Mouse (Mus musculus) thymus, adult 18-20 months (tissue): ENCODE data around the gene Lrmda.

ENCODE experiments used
- DNase-seq, 2 experiments: peaks; one replicate each; pipeline ENCODE4 v3.0.0; 2022; ENCODE audit warnings: mixed read lengths in 2 of 2

The Lrmda gene

DNA sequence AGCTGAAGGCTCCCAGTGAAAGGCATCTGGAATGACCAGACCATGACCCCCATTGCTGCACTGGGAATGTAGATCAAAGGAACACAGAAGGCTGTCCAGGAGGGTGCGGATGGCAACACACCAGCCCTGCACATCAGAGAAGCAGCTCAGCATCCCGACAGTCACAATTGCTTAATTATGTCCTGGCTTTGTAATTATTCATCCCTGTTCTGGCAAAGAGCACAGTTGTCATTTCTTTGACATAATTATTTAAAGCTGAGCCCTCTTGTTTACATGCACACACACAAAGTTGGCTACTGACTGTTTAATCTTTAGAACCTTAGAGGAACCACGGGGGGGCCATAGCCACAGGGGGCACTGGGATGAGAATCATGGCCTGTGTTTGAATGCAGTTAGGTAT is 580.7 kb downstream of the Lrmda start:
- DNase-seq: no peak

- DNase-seq: no peak
These were observed 582.8 kb downstream of the Lrmda start for GRCm38 (mm10) chr14:22602308-22602707.

- DNase-seq: no peak
These were observed 589.1 kb downstream of the Lrmda start for GRCm38 (mm10) chr14:22608599-22608998.

- no peak for DNase-seq
These were observed 590.0 kb downstream of the Lrmda start for GRCm38 (mm10) chr14:22609261-22610245.

GRCm38 (mm10) chr14:22611011-22611410 is 591.5 kb downstream of the Lrmda start:
- DNase-seq: no peak

- no peak for DNase-seq
These were observed 600.7 kb downstream of the Lrmda start for GRCm38 (mm10) chr14:22620191-22620590.

DNA sequence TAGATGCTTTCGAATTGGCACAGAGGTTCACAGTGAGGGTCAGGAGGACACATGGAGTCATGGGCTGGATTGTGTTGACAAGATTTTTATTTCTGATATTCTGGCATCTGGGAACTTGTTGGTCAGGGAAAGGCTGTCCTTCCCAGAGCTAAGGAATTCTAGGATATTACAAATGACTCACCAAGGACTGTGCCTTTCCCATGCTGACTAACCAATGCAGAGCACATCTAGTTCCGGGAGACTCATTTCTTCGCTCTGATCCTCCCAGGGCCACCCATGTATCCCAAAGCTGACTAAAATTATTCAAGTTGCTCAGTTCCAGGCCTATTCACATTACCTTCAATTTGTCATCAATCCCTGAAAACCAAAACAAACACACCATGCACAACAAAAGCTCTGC is 602.4 kb downstream of the Lrmda start:
- no peak for DNase-seq

DNA sequence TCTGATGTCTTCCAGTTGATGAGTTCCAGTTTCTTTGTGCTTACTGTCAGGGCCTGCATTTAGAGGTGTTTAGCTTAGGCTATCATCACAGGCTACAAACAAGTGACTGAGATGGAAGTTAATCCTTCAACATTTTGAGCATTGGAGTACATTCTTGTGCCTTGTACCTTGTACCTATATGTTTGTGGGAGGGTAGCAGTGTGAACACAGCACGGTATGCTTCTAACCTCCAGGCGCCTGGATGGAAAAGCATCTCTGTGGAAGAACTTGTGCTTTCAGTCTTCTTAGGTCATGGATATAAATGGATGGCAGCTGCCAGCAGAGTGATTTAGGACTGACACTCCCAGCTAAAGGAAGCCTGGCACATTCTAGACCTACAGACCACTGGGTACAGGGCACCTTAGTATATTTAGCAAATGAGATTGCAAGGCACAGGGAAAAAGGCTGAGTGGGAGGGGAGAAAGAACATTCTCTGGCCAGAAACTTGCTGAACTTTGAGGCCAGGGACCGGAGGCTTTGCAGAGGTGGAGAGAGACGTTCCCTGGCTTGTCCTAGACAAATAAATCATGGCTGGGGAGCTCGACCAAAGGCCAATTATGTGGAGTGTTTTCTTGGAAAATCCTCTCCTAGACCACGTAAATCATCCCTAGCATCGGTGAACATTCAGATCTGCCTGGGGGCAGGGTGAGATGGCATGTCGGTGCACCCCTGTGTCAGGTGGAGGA is 607.8 kb downstream of the Lrmda start:
- no peak for DNase-seq

DNA sequence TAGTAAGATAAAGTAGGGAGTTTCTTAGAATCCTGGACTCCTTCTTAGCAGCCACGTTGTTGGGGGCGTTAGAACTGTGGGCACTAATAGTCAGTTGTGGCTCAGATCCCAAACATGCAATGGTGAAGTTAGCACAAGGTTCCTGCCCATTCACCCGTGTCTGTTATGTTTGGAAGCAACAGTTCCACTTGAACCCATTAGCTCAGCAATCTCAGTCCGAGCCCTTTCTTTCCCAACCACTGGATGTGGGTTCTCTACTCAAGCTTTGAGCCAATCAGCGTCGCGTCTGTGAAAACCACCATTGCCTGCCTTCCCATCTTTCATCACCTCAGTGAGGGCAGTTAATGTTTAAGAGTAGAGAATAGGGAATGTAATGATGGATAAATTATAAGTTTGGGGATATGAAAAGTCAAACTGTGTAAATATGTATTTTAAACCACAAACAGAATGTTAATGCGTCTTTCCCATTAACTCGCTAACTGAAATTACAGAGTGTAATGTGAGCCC is 610.9 kb downstream of the Lrmda start:
- no peak for DNase-seq

DNA sequence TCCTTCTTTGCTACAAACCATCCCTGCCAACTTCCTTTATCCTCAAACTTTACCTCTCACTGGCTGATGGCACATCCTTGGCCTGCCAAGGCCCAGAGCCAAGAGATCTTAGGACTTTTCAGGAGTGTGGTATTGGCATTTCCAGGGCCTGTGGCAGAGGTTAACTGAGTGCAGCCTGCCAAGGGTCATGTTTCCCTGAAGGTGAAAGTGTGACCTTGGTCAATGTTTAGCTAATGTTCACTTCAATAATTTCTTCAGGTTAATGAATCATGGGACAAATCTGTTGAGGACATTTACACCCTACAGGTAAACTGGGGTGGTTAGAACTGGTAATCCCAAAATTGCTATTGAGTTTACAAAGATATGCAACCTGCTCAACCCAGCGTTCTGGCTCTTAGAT is 614.1 kb downstream of the Lrmda start:
- no peak for DNase-seq

GRCm38 (mm10) chr14:22643494-22643893 is 624.0 kb downstream of the Lrmda start:
- DNase-seq: no peak

GRCm38 (mm10) chr14:22647879-22648611 is 628.5 kb downstream of the Lrmda start:
- DNase-seq: no peak

DNA sequence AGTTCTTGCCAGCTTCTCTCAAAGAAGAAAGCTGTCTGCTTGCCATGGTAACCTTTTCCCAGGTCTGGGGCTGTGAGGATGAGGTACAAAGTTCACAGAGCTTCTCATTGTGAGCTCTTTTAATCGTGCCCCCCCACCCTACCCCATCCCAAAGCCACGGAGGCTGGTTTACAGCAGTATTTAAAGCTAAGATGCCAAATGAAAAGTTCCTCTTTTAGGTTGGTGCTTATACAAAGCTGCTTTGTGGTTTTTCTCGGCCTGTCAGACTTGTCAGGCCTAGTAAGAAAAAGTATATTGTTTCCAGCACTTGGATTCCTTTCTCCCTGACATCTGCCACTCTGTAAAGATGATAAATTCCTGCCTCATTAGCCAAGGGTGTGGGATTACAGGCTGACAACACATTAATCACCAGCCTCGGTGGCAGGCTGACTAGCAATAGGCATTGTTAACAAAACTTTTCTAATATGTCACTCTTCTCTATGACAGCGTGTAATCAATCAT is 629.9 kb downstream of the Lrmda start:
- DNase-seq: no peak

DNA sequence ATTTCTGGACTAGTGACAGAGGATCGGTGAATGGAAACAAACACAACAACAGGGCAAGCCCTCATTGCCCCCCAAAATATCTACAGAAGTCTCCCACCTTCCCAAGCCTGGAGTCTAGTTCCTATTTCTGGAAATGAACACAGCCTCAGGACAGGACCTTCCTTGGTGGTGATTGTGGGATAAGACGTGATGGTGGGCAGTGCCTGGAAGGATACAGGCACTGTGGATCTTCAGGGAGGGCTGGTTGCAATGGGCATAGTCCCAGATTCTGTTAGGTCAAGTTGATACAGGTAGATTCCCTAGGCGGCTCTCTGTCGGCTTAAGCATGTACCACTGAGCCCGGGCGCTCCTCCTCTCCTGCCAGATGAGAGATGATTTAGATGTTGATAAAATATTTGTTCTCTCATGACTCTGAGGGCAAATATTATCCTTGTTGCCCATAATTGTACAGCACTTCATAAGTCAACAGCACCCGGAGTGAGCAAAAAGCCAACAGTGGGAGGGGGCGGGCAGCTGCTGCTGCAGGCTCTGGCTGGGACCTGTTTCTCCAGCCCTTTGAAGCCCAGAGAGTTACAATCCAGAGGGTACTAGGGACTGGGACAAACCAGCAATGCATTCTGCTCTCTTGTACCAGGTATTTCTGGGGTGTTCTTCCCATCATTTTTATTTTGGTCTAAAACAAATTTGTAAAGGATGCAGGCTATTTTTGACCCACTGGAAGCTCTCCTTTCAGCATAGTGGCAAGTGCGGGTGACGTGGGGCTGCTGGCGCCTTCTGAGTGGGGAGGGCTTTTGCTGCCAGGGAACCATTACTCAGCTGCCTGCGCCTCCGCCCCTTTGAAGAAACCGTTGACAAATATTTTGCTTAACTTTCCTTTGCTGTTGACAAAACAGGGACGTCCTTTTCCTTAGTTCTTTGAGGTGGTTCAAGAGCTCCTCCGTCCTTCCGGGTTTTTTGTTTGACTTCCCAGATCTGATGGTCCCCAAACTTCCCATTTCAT is 630.8 kb downstream of the Lrmda start:
- DNase-seq: no peak

DNA sequence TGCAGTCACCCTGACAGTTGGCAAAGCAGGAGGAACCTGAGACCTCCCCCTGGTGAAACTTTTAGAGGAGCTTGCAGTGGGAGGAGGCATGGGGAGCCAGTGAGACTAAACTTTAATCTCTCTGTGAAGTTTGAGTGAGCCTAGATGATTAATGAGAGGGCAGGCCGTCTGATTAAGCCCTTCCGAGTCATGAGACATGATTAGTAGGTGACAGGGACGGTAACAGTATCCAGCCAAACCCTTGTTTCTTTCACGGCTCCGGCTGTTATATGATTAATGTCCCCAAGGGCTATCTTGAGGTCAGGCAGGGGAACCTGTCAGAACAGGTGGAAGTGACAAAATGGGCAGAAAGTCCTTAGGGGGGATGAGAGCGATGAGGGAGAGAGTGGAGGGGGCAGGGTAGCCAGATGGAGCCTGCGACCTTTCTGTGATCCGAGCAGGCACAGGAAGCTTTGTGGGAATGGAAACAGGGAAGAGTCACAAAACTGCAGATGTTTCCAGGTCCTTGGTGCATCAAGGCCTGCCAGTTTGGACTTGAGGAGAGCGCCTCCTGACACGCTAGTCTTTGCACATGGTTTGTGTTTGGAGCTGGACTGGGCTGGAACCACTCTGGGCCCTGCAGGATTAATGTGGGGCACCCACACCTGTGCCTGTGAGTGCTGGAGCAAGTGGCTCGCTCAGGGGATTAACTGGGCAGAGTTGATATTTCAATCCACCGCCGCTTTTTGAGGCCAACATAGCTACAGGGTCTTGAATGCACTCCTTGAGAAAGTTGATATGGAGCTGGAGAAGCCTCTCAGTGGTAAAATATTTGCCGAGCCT is 631.8 kb downstream of the Lrmda start:
- no peak for DNase-seq

GRCm38 (mm10) chr14:22662496-22662895 is 643.0 kb downstream of the Lrmda start:
- no peak for DNase-seq

GRCm38 (mm10) chr14:22666437-22666836 is 646.9 kb downstream of the Lrmda start:
- no peak for DNase-seq

DNA sequence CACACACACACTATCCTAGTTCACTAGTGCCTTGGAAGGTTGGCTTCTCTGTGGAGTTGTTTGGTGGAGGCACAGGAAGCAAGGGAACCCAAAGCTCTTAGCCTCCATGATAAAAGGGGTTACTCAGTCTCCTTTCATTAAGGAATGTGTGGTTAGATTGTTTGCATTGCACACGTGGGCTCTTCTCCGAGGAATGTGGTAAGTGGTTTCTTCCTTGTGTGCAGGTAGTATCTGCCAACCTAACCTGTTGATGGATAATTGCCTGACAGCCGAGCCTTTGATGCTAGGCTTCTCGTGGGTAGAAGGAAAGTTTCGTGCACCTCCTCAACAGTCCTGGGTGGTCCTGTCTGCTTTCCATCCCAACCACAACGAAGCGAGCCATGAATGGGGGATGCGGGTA is 648.8 kb downstream of the Lrmda start:
- DNase-seq: no peak

DNA sequence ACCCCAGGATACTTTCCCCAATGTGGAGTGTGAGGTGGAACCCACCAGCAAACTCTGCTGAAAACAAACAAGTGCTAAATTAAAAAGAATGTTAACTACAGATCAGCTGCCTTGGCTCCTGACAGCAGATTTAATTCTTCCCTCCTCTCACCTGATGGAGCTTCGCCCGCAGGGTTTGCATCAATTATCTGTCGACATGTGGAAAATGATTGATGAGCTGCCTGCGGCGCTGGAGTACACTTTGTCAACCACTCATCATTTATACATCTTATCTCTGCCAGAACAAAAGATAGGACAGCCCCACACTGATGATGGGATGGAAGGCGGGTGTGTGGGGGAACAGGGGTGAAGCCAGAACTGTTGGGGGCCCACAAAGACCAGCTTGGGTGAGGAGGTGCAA is 649.2 kb downstream of the Lrmda start:
- DNase-seq: no peak

DNA sequence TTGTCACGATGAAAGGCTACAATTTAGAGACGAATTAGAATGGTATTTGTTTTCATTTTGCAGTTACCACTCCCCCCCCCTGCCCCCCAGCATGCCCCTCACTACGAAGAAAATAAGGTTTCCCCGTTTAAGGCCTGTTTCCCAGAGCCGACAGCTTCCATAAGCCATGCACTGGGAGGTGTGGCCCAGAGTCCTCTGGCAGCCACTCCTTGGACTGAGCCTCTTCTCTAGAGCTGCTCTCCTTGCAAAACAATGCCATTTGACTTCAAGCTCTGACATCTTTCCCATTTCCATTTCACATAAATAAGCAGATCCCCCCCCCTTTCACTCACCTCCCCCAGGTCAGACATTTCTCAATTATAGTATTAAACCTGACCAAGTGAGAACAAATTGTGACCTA is 654.1 kb downstream of the Lrmda start:
- DNase-seq: no peak
